Mouse (Mus musculus) right cerebral cortex, postnatal 14 days (tissue): ENCODE results near the gene Cnn1.
"Not testable (repeated sequence)": the region's sequence is repeated elsewhere in the genome, so short reads cannot be mapped to it uniquely, and the experiment has no call there.

Experiments used
- DNase-seq: peaks from one replicate; pipeline ENCODE4 v3.0.0; 2022

Gene Cnn1

DNA sequence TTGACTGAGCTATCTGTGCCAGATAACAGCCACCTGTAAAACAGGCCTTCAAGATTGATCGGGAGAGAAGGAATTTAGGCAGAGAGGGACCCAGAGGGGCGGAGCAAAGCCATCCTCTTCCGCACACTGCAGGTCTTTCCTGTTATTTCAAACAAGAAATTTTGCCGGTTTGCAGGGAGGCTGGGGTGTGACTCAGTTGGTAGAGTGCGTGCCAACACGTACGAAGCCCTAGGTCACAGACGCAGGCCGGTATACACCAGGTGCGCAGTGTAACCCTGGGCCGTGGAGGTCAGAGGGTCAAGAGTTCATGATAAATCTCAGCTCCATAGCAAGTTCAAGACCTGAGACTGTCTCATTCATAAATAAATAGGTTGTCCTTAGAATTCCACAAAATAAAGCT, 33.2 kb downstream of the Cnn1 start:
- no peak for DNase-seq

- no peak for DNase-seq
Observed at GRCm38 (mm10) chr9:22134246-22134890, 35.4 kb downstream of the Cnn1 start.

GRCm38 (mm10) chr9:22134988-22135643, 36.1 kb downstream of the Cnn1 start:
- DNase-seq, result no peak

DNA sequence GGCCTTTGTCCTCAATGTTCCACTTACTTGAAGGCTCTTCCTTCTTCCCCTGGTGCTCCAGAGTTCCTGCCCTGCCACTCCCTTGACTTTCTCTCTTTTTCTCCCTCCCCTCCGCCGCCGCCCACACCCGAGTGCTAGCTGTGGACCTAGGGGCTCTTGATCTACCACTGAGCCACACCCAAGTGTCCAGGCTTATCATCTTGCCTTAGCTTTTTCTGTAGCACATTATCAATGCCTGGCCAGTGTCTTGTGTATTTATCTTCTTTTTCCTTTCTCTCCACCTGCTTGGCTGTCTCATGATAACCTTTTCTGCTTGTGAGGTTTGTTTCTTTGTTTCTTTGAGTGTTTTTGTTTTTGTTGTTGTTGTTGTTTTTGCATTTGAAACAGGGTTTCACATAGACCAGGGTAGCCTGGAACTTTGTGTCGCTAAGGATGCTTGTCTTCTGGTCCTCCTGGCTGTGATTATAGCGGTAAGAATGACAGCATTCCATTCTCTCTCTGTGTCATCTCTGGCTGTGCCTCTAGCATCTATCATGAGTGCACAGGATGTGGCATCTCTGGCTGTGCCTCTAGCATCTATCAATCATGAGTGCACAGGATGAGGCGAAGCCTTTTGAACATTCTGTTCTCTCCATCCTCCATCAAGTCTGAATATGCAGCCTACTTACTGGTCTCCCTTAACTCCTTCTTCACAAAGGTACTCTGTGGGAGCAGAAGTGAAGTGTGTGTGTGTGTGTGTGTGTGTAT, 36.8 kb downstream of the Cnn1 start, which contains the start of gene Acp5:
Gene Acp5 (minus strand): TSS at position 68 of the 747 bp plus-strand sequence.
- no peak for DNase-seq

DNA sequence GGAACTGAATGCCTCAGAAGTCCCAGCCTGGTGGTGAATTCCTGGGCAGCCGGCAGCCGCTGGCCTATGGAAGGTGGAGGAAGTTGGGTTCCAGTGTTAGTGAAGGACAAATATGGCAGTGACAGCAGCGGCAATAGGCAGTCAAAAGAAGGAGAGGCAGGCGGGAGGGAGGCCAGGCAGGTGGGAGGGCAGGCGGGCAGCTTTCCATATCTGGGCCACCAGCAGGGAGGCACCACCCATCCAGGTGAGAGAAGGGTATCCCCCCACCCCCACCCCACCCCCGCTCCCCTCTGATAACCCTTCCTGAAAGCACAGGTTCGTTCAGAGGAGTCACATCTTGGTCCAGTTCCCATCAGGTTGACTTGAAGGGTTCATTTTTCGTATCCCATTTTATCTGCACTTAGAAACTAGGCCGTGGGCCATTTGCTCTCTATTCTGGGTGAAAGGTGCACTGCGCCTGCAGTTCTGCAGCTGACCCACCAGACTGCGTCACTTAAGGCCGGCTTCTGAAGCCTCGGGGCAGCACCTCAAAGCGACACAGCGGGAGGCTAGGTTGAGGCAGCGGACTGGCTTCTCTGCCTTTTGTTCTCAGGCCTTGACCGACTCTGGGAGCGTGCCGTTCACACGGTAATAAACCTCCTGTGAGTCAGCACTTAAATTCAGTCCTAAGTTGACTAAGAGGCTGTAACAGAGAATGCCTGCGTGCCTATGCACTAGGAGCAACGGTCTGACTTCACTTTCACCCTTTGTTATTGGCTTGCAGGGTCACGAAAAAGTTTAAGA, 37.9 kb downstream of the Cnn1 start:
- DNase-seq, result no peak

- DNase-seq, result no peak
Observed at GRCm38 (mm10) chr9:22138480-22138879, 39.5 kb downstream of the Cnn1 start.

DNA sequence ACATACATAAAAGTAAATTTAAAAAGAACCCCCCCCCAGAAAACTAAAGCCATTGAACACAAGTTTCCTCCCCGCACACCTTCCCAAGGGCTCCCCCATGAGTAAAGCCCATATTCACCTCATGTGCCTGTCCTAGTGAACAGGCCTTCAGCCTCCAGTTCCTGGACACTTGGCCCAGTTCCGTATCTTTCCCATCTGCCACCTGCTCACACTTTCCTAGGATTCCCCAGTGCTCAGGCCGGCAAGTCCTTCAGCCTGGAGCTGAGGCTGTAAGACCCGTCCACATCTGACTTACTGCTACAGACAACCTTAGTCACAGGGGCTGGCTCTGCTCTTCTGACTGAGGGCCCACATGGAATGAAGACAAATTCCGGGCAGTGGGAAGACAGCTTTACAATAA, 40.7 kb downstream of the Cnn1 start:
- no peak for DNase-seq

DNA sequence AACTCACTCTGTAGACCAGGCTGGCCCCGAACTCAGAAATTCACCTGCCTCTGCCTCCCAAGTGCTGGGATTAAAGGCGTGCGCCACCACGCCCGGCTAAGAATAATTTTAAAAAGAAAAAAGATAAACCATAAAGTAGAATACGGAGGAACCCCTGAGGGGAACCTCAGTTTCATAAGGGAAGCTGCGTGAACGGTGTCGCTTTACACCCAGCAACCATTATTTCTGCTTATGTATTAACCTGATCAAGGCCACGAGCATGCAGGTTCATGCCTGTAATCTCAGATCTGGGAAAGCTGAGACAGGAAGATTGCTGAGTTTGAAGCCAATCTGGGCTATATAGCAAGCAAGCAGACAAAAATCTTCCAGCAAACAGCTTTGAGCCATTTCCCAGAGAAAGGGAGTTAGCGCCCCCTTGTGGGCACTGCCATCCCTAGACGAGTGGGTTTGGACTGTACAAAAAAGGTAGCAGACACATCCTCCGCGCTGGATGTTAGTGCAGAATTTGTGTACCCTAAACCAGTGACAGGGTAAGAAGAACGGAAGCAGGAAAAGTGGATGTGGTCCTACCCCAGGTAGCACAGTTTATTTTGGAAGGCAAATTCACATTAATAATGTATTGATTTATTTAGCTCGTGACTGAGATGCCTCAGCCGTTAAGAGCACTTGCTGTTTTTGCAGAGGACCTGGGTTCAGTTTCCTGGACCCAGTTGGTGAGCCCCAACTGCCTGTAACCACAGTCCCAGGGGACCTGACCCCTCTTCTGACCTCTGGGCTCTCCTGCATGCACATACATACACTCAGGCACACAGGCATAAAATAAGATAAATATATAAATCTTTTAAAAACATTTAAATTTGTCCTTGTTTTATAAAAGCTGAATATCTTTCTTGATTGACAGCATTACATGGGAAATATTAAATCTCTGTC, 44.4 kb downstream of the Cnn1 start:
- peak; percentile 94 for DNase-seq

- DNase-seq, result no peak
Observed at GRCm38 (mm10) chr9:22144304-22144965, 45.4 kb downstream of the Cnn1 start.

GRCm38 (mm10) chr9:22149426-22150248, 50.6 kb downstream of the Cnn1 start:
- no peak for DNase-seq

DNA sequence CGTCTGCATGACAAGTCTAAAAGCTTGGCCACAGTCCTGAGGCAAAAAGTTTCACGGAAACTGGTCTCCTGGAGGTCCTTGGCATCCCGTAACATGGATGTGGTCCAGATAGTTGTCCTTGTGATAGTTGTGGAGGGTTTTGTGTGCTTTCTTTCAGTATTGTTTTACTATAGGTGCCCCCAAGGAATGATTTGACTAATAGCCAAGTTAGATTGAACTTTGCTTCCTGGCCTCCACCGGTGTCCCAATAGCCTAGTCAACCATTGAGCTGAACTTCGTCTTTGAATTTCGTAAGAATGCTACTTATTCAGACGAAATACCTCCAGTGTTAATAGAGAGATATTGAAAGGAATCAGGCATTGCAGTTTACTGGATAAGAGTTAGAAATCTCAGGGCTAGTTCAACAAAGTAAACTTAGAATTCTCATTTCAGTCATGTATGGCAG, 51.3 kb downstream of the Cnn1 start:
- not testable (repeated sequence) for DNase-seq

GRCm38 (mm10) chr9:22150946-22151345, 51.9 kb downstream of the Cnn1 start:
- DNase-seq, result no peak

DNA sequence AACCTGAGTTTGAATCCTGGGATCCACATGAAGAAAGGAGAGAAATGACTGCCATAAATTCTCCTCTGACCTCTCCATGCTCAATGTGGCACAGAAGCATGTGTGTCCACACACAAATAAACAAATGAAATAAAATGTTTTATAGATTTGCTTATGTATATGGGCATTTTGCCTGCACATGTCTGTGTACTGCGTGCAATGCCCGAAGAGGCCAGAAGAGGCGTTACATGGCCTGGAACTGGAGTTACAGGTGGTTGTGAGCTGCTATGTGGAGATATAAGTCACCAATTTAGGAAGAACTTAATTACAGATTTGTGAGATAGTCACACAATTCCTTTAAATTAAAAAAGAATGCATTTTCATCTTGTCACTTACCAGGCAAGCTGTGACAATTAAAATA, 54.8 kb downstream of the Cnn1 start:
- DNase-seq, result no peak

GRCm38 (mm10) chr9:22155614-22156013, 56.6 kb downstream of the Cnn1 start:
- DNase-seq, result peak; percentile 64

GRCm38 (mm10) chr9:22156497-22157245, 57.7 kb downstream of the Cnn1 start, which contains the start of gene Pigyl:
Gene Pigyl, plus strand, starts transcription at chr9:22156846.
- DNase-seq, result peak; percentile 99

DNA sequence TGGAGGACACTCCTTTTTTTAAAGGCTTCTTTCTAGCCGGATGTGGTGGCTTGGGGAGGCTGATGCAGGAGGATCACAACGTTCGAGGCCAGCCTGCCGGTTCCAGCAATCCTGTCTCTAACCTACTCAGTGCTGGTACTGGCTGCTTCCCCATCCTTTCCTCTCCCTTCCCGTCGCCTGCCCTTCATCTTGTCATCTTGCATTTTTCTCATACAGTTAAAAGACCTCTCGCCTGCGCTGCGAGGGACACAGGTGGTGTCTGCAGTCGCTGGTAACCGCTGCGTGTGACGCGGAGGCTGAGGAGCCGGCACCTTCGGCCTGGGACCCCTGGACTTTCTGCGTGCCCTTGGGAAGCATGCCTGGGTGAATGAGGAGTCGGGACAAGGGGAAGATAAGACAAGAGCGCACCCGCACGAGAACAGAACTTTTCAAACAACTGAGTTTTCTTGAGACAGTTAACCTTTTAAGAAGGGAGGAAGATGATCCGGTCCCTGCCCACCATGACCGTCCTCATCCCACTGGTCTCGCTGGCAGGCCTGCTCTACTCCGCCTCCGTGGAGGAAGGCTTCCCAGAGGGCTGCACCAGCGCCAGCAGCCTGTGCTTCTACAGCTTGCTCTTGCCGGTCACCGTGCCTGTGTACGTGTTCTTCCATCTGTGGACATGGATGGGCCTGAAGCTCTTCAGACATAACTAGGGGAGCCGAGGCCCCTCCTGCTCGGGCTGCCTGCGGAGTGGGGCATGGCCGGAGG, 58.7 kb downstream of the Cnn1 start:
- no peak for DNase-seq
